Mouse (Mus musculus): Measurements from ENCODE around the gene Frat1.
"Not testable (repeated sequence)": the region's sequence is repeated elsewhere in the genome, so short reads cannot be mapped to it uniquely, and the experiment has no call there.

Gene Frat1

GRCm38 (mm10) chr19:41842196-41842595 is 12.4 kb downstream of the Frat1 start:
- no peak for DNase-seq (ENCODE audit: low read depth, low spot score)

- no peak for DNase-seq (ENCODE audit: low read depth, low spot score)
Measured at GRCm38 (mm10) chr19:41842706-41843105, 12.9 kb downstream of the Frat1 start.

GRCm38 (mm10) chr19:41844345-41844744 is 14.6 kb downstream of the Frat1 start:
- no peak for DNase-seq (ENCODE audit: low read depth, low spot score)

- no peak for DNase-seq (ENCODE audit: low read depth, low spot score)
Measured at GRCm38 (mm10) chr19:41846366-41847090, 16.8 kb downstream of the Frat1 start.

GRCm38 (mm10) chr19:41847091-41847581 is 17.4 kb downstream of the Frat1 start:
- DNase-seq (ENCODE audit: low read depth, low spot score) = no peak

GRCm38 (mm10) chr19:41847614-41847991 is 17.8 kb downstream of the Frat1 start:
- DNase-seq (ENCODE audit: low read depth, low spot score) = not testable (repeated sequence)

GRCm38 (mm10) chr19:41847992-41848851 is 18.5 kb downstream of the Frat1 start, which contains the start of gene Frat2:
TSS of gene Frat2 (minus strand) at chr19:41848132.
- DNase-seq (ENCODE audit: low read depth, low spot score) = peak; percentile 92

GRCm38 (mm10) chr19:41850021-41850718 is 20.4 kb downstream of the Frat1 start:
- DNase-seq (ENCODE audit: low read depth, low spot score) = no peak

- DNase-seq (ENCODE audit: low read depth, low spot score) = no peak
Measured at GRCm38 (mm10) chr19:41850719-41851543, 21.2 kb downstream of the Frat1 start.

- DNase-seq (ENCODE audit: low read depth, low spot score) = no peak
Measured at GRCm38 (mm10) chr19:41852423-41852822, 22.7 kb downstream of the Frat1 start.

- DNase-seq (ENCODE audit: low read depth, low spot score) = no peak
Measured at GRCm38 (mm10) chr19:41857086-41857762, 27.5 kb downstream of the Frat1 start.

- DNase-seq (ENCODE audit: low read depth, low spot score) = no peak
Measured at GRCm38 (mm10) chr19:41857816-41858310, 28.1 kb downstream of the Frat1 start.

GRCm38 (mm10) chr19:41866707-41867106 is 36.9 kb downstream of the Frat1 start:
- no peak for DNase-seq (ENCODE audit: low read depth, low spot score)

- DNase-seq (ENCODE audit: low read depth, low spot score) = no peak
Measured at GRCm38 (mm10) chr19:41869296-41869695, 39.5 kb downstream of the Frat1 start.

- not testable (repeated sequence) for DNase-seq (ENCODE audit: low read depth, low spot score)
Measured at GRCm38 (mm10) chr19:41869946-41870345, 40.2 kb downstream of the Frat1 start.

- DNase-seq (ENCODE audit: low read depth, low spot score) = no peak
Measured at GRCm38 (mm10) chr19:41872285-41872684, 42.5 kb downstream of the Frat1 start.

- DNase-seq (ENCODE audit: low read depth, low spot score) = no peak
Measured at GRCm38 (mm10) chr19:41874356-41874755, 44.6 kb downstream of the Frat1 start.

- DNase-seq (ENCODE audit: low read depth, low spot score) = no peak
Measured at GRCm38 (mm10) chr19:41881842-41882241, 52.1 kb downstream of the Frat1 start.

All from mesoderm, embryonic 11.5 days (tissue).